Mouse (Mus musculus): ENCODE measurements at regions not wholly inside any gene's neighbourhood (a gene's known extent, or its start where the extent isn't known, plus 50 kb on each side); places are given as distances from the start of the nearest gene placed in this dataset.

DNA sequence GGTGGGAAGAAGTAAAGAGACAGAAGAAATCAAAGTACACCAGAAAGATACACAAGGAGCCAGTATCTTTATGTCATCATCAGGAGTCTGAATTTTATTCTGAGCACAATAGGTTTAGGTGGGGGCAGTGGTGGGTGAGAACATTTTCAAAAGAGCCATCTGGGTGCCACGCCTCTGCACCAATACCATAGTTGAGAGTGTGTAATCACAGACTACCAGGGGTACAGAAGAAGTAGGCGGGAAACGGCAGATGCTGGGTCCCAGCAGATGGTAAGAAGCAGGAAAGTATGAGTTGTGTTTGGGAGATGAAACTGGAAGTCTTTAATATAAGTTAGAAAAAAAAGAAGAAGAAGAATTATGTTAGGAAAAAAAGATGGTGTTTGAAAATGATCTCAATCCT, 682.7 kb upstream of the Pou3f3 start:
- TF ChIP-seq CTCF (IDR thresholded peaks at IDR 0.05; ENCODE audit: borderline replicate concordance, insufficient read depth, low read length), result no peak
- no peak for TF ChIP-seq POLR2A (IDR thresholded peaks at IDR 0.05; ENCODE audit: low read depth, low read length)
